Mouse (Mus musculus) MEL (cell line): Measurements from ENCODE around the gene Sez6l2. TPM values are rescaled to one million over a fixed set of nuclear protein-coding genes. Genes with fewer than 3 reads are reported as not detected.

Experiments
- DNase-seq: peaks from one replicate; pipeline ENCODE4 v3.0.0; 2011; ENCODE audit warnings: low read depth, low spot score
- H3K27ac ChIP-seq: 2 replicates; pipeline ENCODE4 v1.5.1; 2012; ENCODE audit warnings: low read depth, mild to moderate bottlenecking, control low read depth, low read length, moderate library complexity; ENCODE audit not compliant: control insufficient read depth
- H3K27me3 ChIP-seq, 2 experiments: fragments of 150-350 bp in 1 of 2; sonication (generic) in 1 of 2; 2 replicates each; pipeline ENCODE4 v1.6.1; 2012; ENCODE audit warnings: low read length in 2 of 2, mild to moderate bottlenecking in 2 of 2, improper control_type of control experiment in 1 of 2, moderate library complexity in 1 of 2; ENCODE audit not compliant: insufficient read depth in 2 of 2, control insufficient read depth in 1 of 2
- H3K36me3 ChIP-seq, 2 experiments: 2 replicates each; pipeline ENCODE4 v1.6.1; 2012 to 2014; ENCODE audit warnings: low read length in 2 of 2, improper control_type of control experiment in 1 of 2, inconsistent platforms in 1 of 2, mild to moderate bottlenecking in 1 of 2; ENCODE audit not compliant: insufficient read depth in 2 of 2, control insufficient read depth in 1 of 2
- H3K4me1 ChIP-seq, 2 experiments: fragments of 150-350 bp in 1 of 2; sonication (generic) in 1 of 2; 2 replicates each; pipeline ENCODE4 v1.6.1; 2012; ENCODE audit warnings: low read length in 2 of 2, improper control_type of control experiment in 1 of 2, mild to moderate bottlenecking in 1 of 2; ENCODE audit not compliant: insufficient read depth in 2 of 2, control insufficient read depth in 1 of 2
- H3K4me3 ChIP-seq, 2 experiments: fragments of 150-350 bp in 1 of 2; sonication (generic) in 1 of 2; 2 replicates each; pipeline ENCODE4 v1.5.1; 2012; ENCODE audit warnings: low read depth in 2 of 2, low read length in 2 of 2, mild to moderate bottlenecking in 2 of 2, moderate library complexity in 2 of 2, control low read depth in 1 of 2, improper control_type of control experiment in 1 of 2; ENCODE audit not compliant: control insufficient read depth in 1 of 2, insufficient read depth in 1 of 2
- H3K79me2 ChIP-seq: 2 replicates; pipeline ENCODE4 v1.6.1; 2012; ENCODE audit warnings: mild to moderate bottlenecking, low read length, moderate library complexity; ENCODE audit not compliant: control insufficient read depth, poor library complexity, insufficient read depth
- H3K9ac ChIP-seq: 2 replicates; pipeline ENCODE4 v1.6.1; 2012; ENCODE audit warnings: low read depth, mild to moderate bottlenecking, control low read depth, low read length, moderate library complexity; ENCODE audit not compliant: control insufficient read depth, poor library complexity, severe bottlenecking
- H3K9me3 ChIP-seq: fragments of 150-350 bp; sonication (generic); replicated peaks from 2 replicates; pipeline ENCODE4 v1.6.1; 2012; ENCODE audit warnings: mild to moderate bottlenecking, low read length, improper control_type of control experiment, moderate library complexity; ENCODE audit not compliant: insufficient read depth
- BHLHE40 ChIP-seq: IDR thresholded peaks from 2 replicates; pipeline ENCODE4 v1.6.1; 2012; ENCODE audit warnings: low read depth, mild to moderate bottlenecking, inconsistent platforms, low read length, improper control_type of control experiment, borderline replicate concordance
- ETS1 ChIP-seq: IDR thresholded peaks from 2 replicates; pipeline ENCODE4 v1.6.1; 2012; ENCODE audit warnings: low read depth, mild to moderate bottlenecking, inconsistent platforms, low read length, improper control_type of control experiment, moderate library complexity
- JUND ChIP-seq: IDR thresholded peaks from 2 replicates; pipeline ENCODE4 v1.6.1; 2011; ENCODE audit warnings: low read depth, mild to moderate bottlenecking, improper control_type of control experiment, low read length
- MAX ChIP-seq: IDR thresholded peaks from 2 replicates; pipeline ENCODE4 v1.6.1; 2011; ENCODE audit warnings: low read length, improper control_type of control experiment
- MAZ ChIP-seq: IDR thresholded peaks from 2 replicates; pipeline ENCODE4 v1.6.1; 2012; ENCODE audit warnings: low read depth, mild to moderate bottlenecking, inconsistent platforms, low read length, improper control_type of control experiment
- MXI1 ChIP-seq: IDR thresholded peaks from 2 replicates; pipeline ENCODE4 v1.6.1; 2011; ENCODE audit warnings: mild to moderate bottlenecking, low read depth, low read length, improper control_type of control experiment
- MYB ChIP-seq: IDR thresholded peaks from 2 replicates; pipeline ENCODE4 v1.6.1; 2011; ENCODE audit warnings: mild to moderate bottlenecking, low read depth, low read length, improper control_type of control experiment
- NRF1 ChIP-seq: IDR thresholded peaks from 2 replicates; pipeline ENCODE4 v1.6.1; 2014; ENCODE audit warnings: low read depth, mild to moderate bottlenecking, inconsistent platforms, low read length, improper control_type of control experiment, moderate library complexity; ENCODE audit not compliant: poor library complexity, insufficient read depth, severe bottlenecking
- POLR2A ChIP-seq, 2 experiments: IDR thresholded peaks; 2 replicates each; pipeline ENCODE4 v1.6.1; 2011 to 2012; ENCODE audit warnings: low read length in 2 of 2, mild to moderate bottlenecking in 2 of 2, control low read depth in 1 of 2, improper control_type of control experiment in 1 of 2, low read depth in 1 of 2, moderate library complexity in 1 of 2; ENCODE audit not compliant: control insufficient read depth in 1 of 2, insufficient read depth in 1 of 2, poor library complexity in 1 of 2
- POLR2AphosphoS2 ChIP-seq: IDR thresholded peaks from 2 replicates; pipeline ENCODE4 v1.6.1; 2011; ENCODE audit warnings: low read length, improper control_type of control experiment
- POLR2AphosphoS5 ChIP-seq: IDR thresholded peaks from 2 replicates; pipeline ENCODE4 v1.6.1; 2012; ENCODE audit warnings: low read depth, borderline replicate concordance, mild to moderate bottlenecking, inconsistent platforms, low read length, moderate library complexity, mixed read lengths
- RAD21 ChIP-seq: IDR thresholded peaks from 2 replicates; pipeline ENCODE4 v1.6.1; 2011; ENCODE audit warnings: mild to moderate bottlenecking, low read depth, low read length, improper control_type of control experiment
- RCOR1 ChIP-seq: IDR thresholded peaks from 2 replicates; pipeline ENCODE4 v1.6.1; 2012; ENCODE audit warnings: low read depth, mild to moderate bottlenecking, inconsistent platforms, low read length, improper control_type of control experiment
- SIN3A ChIP-seq: IDR thresholded peaks from 2 replicates; pipeline ENCODE4 v1.6.1; 2012; ENCODE audit warnings: low read length, improper control_type of control experiment, inconsistent platforms
- TBP ChIP-seq: IDR thresholded peaks from 2 replicates; pipeline ENCODE4 v1.8.0; 2011; ENCODE audit warnings: low read depth, low read length, improper control_type of control experiment
- TCF12 ChIP-seq: IDR thresholded peaks from 2 replicates; pipeline ENCODE4 v1.6.1; 2014; ENCODE audit warnings: low read depth, mild to moderate bottlenecking, inconsistent platforms, low read length, improper control_type of control experiment, moderate library complexity
- UBTF ChIP-seq: IDR thresholded peaks from 2 replicates; pipeline ENCODE4 v1.6.1; 2012; ENCODE audit warnings: low read depth, mild to moderate bottlenecking, inconsistent platforms, low read length, improper control_type of control experiment, moderate library complexity, borderline replicate concordance; ENCODE audit not compliant: insufficient read depth
- USF2 ChIP-seq, 2 experiments: IDR thresholded peaks; 2 replicates each; pipeline ENCODE4 v1.6.1; 2011 to 2012; ENCODE audit warnings: improper control_type of control experiment in 2 of 2, low read length in 2 of 2, borderline replicate concordance in 1 of 2, inconsistent platforms in 1 of 2, low read depth in 1 of 2, mild to moderate bottlenecking in 1 of 2; ENCODE audit not compliant: insufficient read depth in 1 of 2
- ZC3H11A ChIP-seq: IDR thresholded peaks from 2 replicates; pipeline ENCODE4 v1.6.1; 2012; ENCODE audit warnings: low read depth, mild to moderate bottlenecking, inconsistent platforms, low read length, improper control_type of control experiment
- polyA plus RNA-seq, 2 experiments: library from polyadenylated mRNA; stranded (reverse) in 1 of 2; unstranded in 1 of 2; fragments of >175 nt in 1 of 2; fragments of >200 nt in 1 of 2; gene quantifications; 2 replicates each; pipeline versions ENCODE4 v1.2.1 to v1.2.4; 2012; ENCODE audit warnings: low replicate concordance in 2 of 2, low read depth in 1 of 2; ENCODE audit not compliant: insufficient read length in 2 of 2, insufficient read depth in 1 of 2, missing spikeins in 1 of 2
- total RNA-seq: library from RNA; depleted of rRNA; stranded (reverse); fragments of 300-350 nt; gene quantifications from 2 replicates; pipeline ENCODE4 v1.2.3, GENCODE M21; 2012

The Sez6l2 gene
- total and polyA plus RNA-seq, 3 experiments: 2.0 to 6.1 TPM; not detected in 1

DNA sequence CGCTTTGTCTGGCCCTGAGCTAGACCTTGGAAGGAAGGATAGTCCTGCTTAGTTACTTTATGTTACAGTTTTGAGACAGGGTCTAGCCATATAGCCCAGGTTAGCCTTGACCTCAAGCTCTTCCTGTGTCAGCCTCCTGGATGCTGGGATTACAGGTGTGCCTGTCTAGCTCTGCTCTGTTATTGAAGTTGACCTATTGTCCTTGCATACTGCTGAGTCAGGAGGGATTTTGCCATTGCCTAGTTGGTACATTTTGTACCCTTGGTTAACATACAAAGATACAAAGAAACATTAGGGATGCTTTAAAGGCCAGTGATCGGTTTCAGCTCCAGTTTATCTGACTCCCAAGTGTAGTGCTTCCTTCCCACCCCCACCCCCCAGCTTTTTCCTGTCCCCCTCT lies 17.7 kb upstream of the Sez6l2 start:
- DNase-seq: no peak
- Histone ChIP-seq H3K4me1 (peaks cover 5 to 9% of the 10 kb centered on the region in 2 experiments), H3K79me2 (peaks cover 14% of the 10 kb centered on the region), H3K4me3 (no peak overlapping the region), H3K9ac (no peak overlapping the region), H3K27me3 (no peaks in the 10 kb centered on the region), H3K27ac (no peak overlapping the region), H3K9me3 (no peaks in the 10 kb centered on the region), H3K36me3 (peaks cover 5 to 18% of the 10 kb centered on the region in 2 experiments)
- TF ChIP-seq MXI1 (no peak), ZC3H11A (no peak), USF2 (IDR thresholded peaks at IDR 0.05; ENCODE audit: borderline replicate concordance in 1 of 2, insufficient read depth in 1 of 2, low read depth in 1 of 2, low read length in 2 of 2) (no peak), TCF12 (no peak), SIN3A (no peak), JUND (no peak), UBTF (no peak), BHLHE40 (no peak)

DNA sequence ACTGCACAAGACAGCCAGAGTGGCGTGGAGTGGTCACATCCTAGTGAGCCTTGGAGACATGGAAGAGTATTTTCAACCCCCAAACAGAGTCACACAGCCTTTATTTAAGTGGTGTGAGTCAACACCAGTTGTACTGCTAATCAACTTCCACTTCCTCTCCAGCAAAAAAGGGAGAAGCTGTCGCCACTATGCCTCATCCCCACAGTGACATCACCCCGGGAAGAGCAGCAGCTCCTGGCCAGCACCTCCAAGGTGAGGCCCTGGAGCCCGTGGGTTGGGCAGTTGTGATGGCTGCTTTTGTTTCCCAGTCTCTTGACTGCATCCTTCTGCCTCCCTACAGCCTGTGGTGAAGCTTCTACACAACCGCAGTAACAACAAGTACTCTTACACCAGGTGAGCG lies 9.2 kb upstream of the Sez6l2 start:
- H3K79me2 ChIP-seq: no peaks in the 10 kb centered on the region
- no peaks in the 10 kb centered on the region for H3K9me3 ChIP-seq
- H3K4me3 ChIP-seq: no peak overlapping the region
- H3K27me3 ChIP-seq: no peaks in the 10 kb centered on the region
- DNase-seq: peak; percentile 37
- peaks cover 0 to 14% of the 10 kb centered on the region in 2 experiments; a peak in 2 of 4 replicates for H3K36me3 ChIP-seq
- H3K4me1 ChIP-seq: no peaks in the 10 kb centered on the region
- H3K9ac ChIP-seq: no peak overlapping the region
- TF ChIP-seq RAD21: no peak
- 0 out of 2 replicates have a peak, but pooled peaks have one; percentile 15 for TF ChIP-seq ETS1
- H3K27ac ChIP-seq: no peak overlapping the region

DNA sequence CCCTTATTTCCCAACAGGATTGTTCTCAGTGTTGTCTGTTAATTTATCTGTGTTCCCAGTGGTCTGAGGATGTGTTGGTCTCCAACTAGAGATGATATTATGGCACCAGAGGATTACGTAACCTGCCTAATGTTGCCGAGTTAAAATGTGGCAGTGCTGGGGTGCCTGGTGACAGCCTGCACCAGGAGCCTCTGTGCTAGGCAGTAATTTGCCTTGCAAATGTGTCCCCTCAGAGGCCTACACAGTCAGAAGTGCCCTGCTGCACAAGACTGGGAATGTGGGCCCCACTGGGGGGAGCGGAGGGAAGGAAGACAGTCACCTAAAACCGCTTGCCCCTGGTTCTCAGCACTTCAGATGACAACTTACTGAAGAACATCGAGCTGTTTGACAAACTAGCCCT lies 8.6 kb upstream of the Sez6l2 start:
- H3K27ac ChIP-seq: no peak overlapping the region

More for the DNA sequence above, 8.6 kb upstream of the Sez6l2 start:
- no peak for DNase-seq
- no peak for TF ChIP-seq POLR2AphosphoS5
- no peak for TF ChIP-seq RCOR1
- TF ChIP-seq POLR2A (IDR thresholded peaks at IDR 0.05; ENCODE audit: control insufficient read depth in 1 of 2, insufficient read depth in 1 of 2, low read depth in 1 of 2, low read length in 2 of 2, poor library complexity in 1 of 2): no peak
- TF ChIP-seq UBTF: no peak
- no peak for TF ChIP-seq MAX
- TF ChIP-seq MYB: no peak
- TF ChIP-seq TBP: no peak
- TF ChIP-seq MAZ: no peak
- TF ChIP-seq MXI1: no peak
- no peak for TF ChIP-seq NRF1
- no peak for TF ChIP-seq POLR2AphosphoS2
- no peak for TF ChIP-seq JUND
- no peak overlapping the region for H3K4me3 ChIP-seq
- no peaks in the 10 kb centered on the region for H3K9me3 ChIP-seq
- no peaks in the 10 kb centered on the region for H3K27me3 ChIP-seq
- peaks cover 0 to 8% of the 10 kb centered on the region in 2 experiments; a peak in 2 of 4 replicates for H3K36me3 ChIP-seq
- no peak overlapping the region for H3K9ac ChIP-seq
- no peaks in the 10 kb centered on the region for H3K4me1 ChIP-seq
- H3K79me2 ChIP-seq: no peaks in the 10 kb centered on the region
